Mouse (Mus musculus) heart, adult 8-10 months (tissue): ENCODE results near the gene Cacna1d. TPM values are rescaled to one million over a fixed set of nuclear protein-coding genes. Genes with fewer than 3 reads are reported as not detected.

ENCODE experiments used
- total RNA-seq, 4 experiments: library from RNA; stranded (reverse); gene quantifications; 2 replicates each; pipeline ENCODE4 v1.2.4; 2022

Cacna1d gene
- total RNA-seq, 4 experiments from 2014 or later: 1.9 to 2.8 (median 2.4) TPM

Other genes starting within 250 kb of the Cacna1d start
- 10 to 100 TPM in 2 of 4 experiments, 1 to 10 TPM in 2; 9.0 to 11.3 (median 10.5) TPM for gene Dcp1a, start 11.9 kb downstream of the Cacna1d start, total RNA-seq
- gene Tkt, start 56.9 kb upstream of the Cacna1d start, total RNA-seq: 10 to 100 TPM; 21.4 to 28.7 (median 28.1) TPM
- gene Prkcd, start 134.8 kb upstream of the Cacna1d start, total RNA-seq: 10 to 100 TPM in 3 of 4 experiments, 1 to 10 TPM in 1; 7.1 to 13.4 (median 11.6) TPM
- 1 to 10 TPM; 6.6 to 8.0 (median 7.4) TPM for gene Rft1, start 162.9 kb upstream of the Cacna1d start, total RNA-seq
- 10 to 100 TPM; 13.1 to 14.1 (median 13.3) TPM for gene Sfmbt1, start 223.4 kb upstream of the Cacna1d start, total RNA-seq